Mouse (Mus musculus): ENCODE data around the gene Herc2. TPM values are rescaled to one million over a fixed set of nuclear protein-coding genes. Genes with fewer than 3 reads are reported as not detected.

Herc2 gene
- polyA plus RNA-seq, 1 experiment from 2014 or later = 22.9 TPM

- Histone ChIP-seq H3K9me3 (no peaks in the 10 kb centered on the region), H3K36me3 (peaks cover 62% of the 10 kb centered on the region), H3K9ac (no peak overlapping the region), H3K27me3 (no peaks in the 10 kb centered on the region), H3K4me2 (no peak overlapping the region), H3K27ac (no peak overlapping the region), H3K4me1 (no peaks in the 10 kb centered on the region), H3K4me3 (no peak overlapping the region)
- no peak for ATAC-seq (ENCODE audit: insufficient number of reproducible peaks, low FRiP score, low TSS enrichment, low read depth)
- WGBS = 94% methylated on average over 3 of the region's 3 CpGs
Measured at GRCm38 (mm10) chr7:56089097-56089496, 39.1 kb downstream of the Herc2 start.

GRCm38 (mm10) chr7:56091445-56091844, 41.4 kb downstream of the Herc2 start:
- 92% methylated on average over 5 of the region's 5 CpGs for WGBS
- ATAC-seq (ENCODE audit: insufficient number of reproducible peaks, low FRiP score, low TSS enrichment, low read depth) = no peak

GRCm38 (mm10) chr7:56102293-56102847, 52.4 kb downstream of the Herc2 start:
- Histone ChIP-seq H3K9ac (no peak overlapping the region), H3K36me3 (peaks cover 56% of the 10 kb centered on the region), H3K27me3 (no peaks in the 10 kb centered on the region), H3K9me3 (no peaks in the 10 kb centered on the region), H3K4me2 (no peak overlapping the region), H3K4me3 (no peak overlapping the region), H3K4me1 (no peaks in the 10 kb centered on the region), H3K27ac (no peak overlapping the region)
- WGBS = 77% methylated on average over 5 of the region's 5 CpGs
- ATAC-seq (ENCODE audit: insufficient number of reproducible peaks, low FRiP score, low TSS enrichment, low read depth) = no peak

More at GRCm38 (mm10) chr7:56091445-56091844, 41.4 kb downstream of the Herc2 start:
- no peak overlapping the region for H3K4me3 ChIP-seq
- no peak overlapping the region for H3K9ac ChIP-seq
- no peaks in the 10 kb centered on the region for H3K4me1 ChIP-seq
- H3K27ac ChIP-seq = no peak overlapping the region
- peaks cover 64% of the 10 kb centered on the region for H3K36me3 ChIP-seq
- no peak overlapping the region for H3K4me2 ChIP-seq
- H3K27me3 ChIP-seq = no peaks in the 10 kb centered on the region
- no peaks in the 10 kb centered on the region for H3K9me3 ChIP-seq

- no peak overlapping the region for H3K4me3 ChIP-seq
- H3K9ac ChIP-seq = no peak overlapping the region
- no peak overlapping the region for H3K4me2 ChIP-seq
- H3K27me3 ChIP-seq = no peaks in the 10 kb centered on the region
- no peaks in the 10 kb centered on the region for H3K4me1 ChIP-seq
- 89% methylated on average over 6 of the region's 6 CpGs for WGBS
- no peak overlapping the region for H3K27ac ChIP-seq
- H3K9me3 ChIP-seq = no peaks in the 10 kb centered on the region
- H3K36me3 ChIP-seq = peaks cover 28% of the 10 kb centered on the region
- no peak for ATAC-seq (ENCODE audit: insufficient number of reproducible peaks, low FRiP score, low TSS enrichment, low read depth)
Measured at GRCm38 (mm10) chr7:56112999-56113398, 63.0 kb downstream of the Herc2 start.

GRCm38 (mm10) chr7:56114148-56114547, 64.2 kb downstream of the Herc2 start:
- H3K27me3 ChIP-seq = no peaks in the 10 kb centered on the region
- ATAC-seq (ENCODE audit: insufficient number of reproducible peaks, low FRiP score, low TSS enrichment, low read depth) = no peak
- H3K9ac ChIP-seq = no peak overlapping the region
- no peak overlapping the region for H3K4me3 ChIP-seq
- H3K4me2 ChIP-seq = no peak overlapping the region
- H3K4me1 ChIP-seq = no peaks in the 10 kb centered on the region
- peaks cover 21% of the 10 kb centered on the region for H3K36me3 ChIP-seq
- WGBS = 65% methylated on average over 1 of the region's 1 CpGs
- no peaks in the 10 kb centered on the region for H3K9me3 ChIP-seq
- H3K27ac ChIP-seq = no peak overlapping the region

- H3K27me3 ChIP-seq = no peaks in the 10 kb centered on the region
- no peak for ATAC-seq (ENCODE audit: insufficient number of reproducible peaks, low FRiP score, low TSS enrichment, low read depth)
- H3K27ac ChIP-seq = no peak overlapping the region
- no peak overlapping the region for H3K9ac ChIP-seq
- no peak overlapping the region for H3K4me3 ChIP-seq
- no peak overlapping the region for H3K4me2 ChIP-seq
- no peaks in the 10 kb centered on the region for H3K4me1 ChIP-seq
- no peaks in the 10 kb centered on the region for H3K9me3 ChIP-seq
- H3K36me3 ChIP-seq = peaks cover 28% of the 10 kb centered on the region
- 81% methylated on average over 7 of the region's 7 CpGs for WGBS
Measured at GRCm38 (mm10) chr7:56120968-56121367, 71.0 kb downstream of the Herc2 start.

GRCm38 (mm10) chr7:56121425-56121824, 71.4 kb downstream of the Herc2 start:
- H3K4me3 ChIP-seq = no peak overlapping the region
- no peak for ATAC-seq (ENCODE audit: insufficient number of reproducible peaks, low FRiP score, low TSS enrichment, low read depth)
- no peaks in the 10 kb centered on the region for H3K4me1 ChIP-seq
- H3K27me3 ChIP-seq = no peaks in the 10 kb centered on the region
- no peak overlapping the region for H3K4me2 ChIP-seq
- H3K36me3 ChIP-seq = peaks cover 32% of the 10 kb centered on the region
- 90% methylated on average over 5 of the region's 5 CpGs for WGBS
- no peak overlapping the region for H3K27ac ChIP-seq
- no peaks in the 10 kb centered on the region for H3K9me3 ChIP-seq
- H3K9ac ChIP-seq = no peak overlapping the region

GRCm38 (mm10) chr7:56128080-56128479, 78.1 kb downstream of the Herc2 start:
- WGBS = 94% methylated on average over 3 of the region's 3 CpGs
- ATAC-seq (ENCODE audit: insufficient number of reproducible peaks, low FRiP score, low TSS enrichment, low read depth) = no peak
- Histone ChIP-seq H3K9me3 (no peaks in the 10 kb centered on the region), H3K27ac (no peak overlapping the region), H3K9ac (no peak overlapping the region), H3K4me1 (no peaks in the 10 kb centered on the region), H3K36me3 (peaks cover 38% of the 10 kb centered on the region), H3K4me3 (no peak overlapping the region), H3K27me3 (no peaks in the 10 kb centered on the region), H3K4me2 (no peak overlapping the region)

- Histone ChIP-seq H3K4me2 (no peak overlapping the region), H3K4me3 (no peak overlapping the region), H3K9me3 (no peaks in the 10 kb centered on the region), H3K4me1 (no peaks in the 10 kb centered on the region), H3K27ac (no peak overlapping the region), H3K9ac (no peak overlapping the region), H3K36me3 (peaks cover 46% of the 10 kb centered on the region), H3K27me3 (no peaks in the 10 kb centered on the region)
- ATAC-seq (ENCODE audit: insufficient number of reproducible peaks, low FRiP score, low TSS enrichment, low read depth) = no peak
- WGBS = 86% methylated on average over 3 of the region's 3 CpGs
Measured at GRCm38 (mm10) chr7:56129577-56129976, 79.6 kb downstream of the Herc2 start.

GRCm38 (mm10) chr7:56131548-56131947, 81.6 kb downstream of the Herc2 start:
- Histone ChIP-seq H3K9me3 (no peaks in the 10 kb centered on the region), H3K4me1 (no peaks in the 10 kb centered on the region), H3K36me3 (peaks cover 47% of the 10 kb centered on the region), H3K27me3 (no peaks in the 10 kb centered on the region), H3K4me3 (no peak overlapping the region), H3K9ac (no peak overlapping the region), H3K27ac (no peak overlapping the region), H3K4me2 (no peak overlapping the region)
- WGBS = 80% methylated on average over 6 of the region's 6 CpGs
- no peak for ATAC-seq (ENCODE audit: insufficient number of reproducible peaks, low FRiP score, low TSS enrichment, low read depth)

- Histone ChIP-seq H3K27ac (no peak overlapping the region), H3K27me3 (no peaks in the 10 kb centered on the region), H3K9me3 (no peaks in the 10 kb centered on the region), H3K4me3 (no peak overlapping the region), H3K36me3 (peaks cover 44% of the 10 kb centered on the region), H3K9ac (no peak overlapping the region), H3K4me1 (no peaks in the 10 kb centered on the region), H3K4me2 (no peak overlapping the region)
- ATAC-seq (ENCODE audit: insufficient number of reproducible peaks, low FRiP score, low TSS enrichment, low read depth) = no peak
- 86% methylated on average over 7 of the region's 7 CpGs for WGBS
Measured at GRCm38 (mm10) chr7:56138706-56139105, 88.7 kb downstream of the Herc2 start.

- peaks cover 49% of the 10 kb centered on the region for H3K36me3 ChIP-seq
- WGBS = 98% methylated on average over 3 of the region's 3 CpGs
- H3K9me3 ChIP-seq = no peaks in the 10 kb centered on the region
- no peak for ATAC-seq (ENCODE audit: insufficient number of reproducible peaks, low FRiP score, low TSS enrichment, low read depth)
- H3K4me1 ChIP-seq = no peaks in the 10 kb centered on the region
- no peaks in the 10 kb centered on the region for H3K27me3 ChIP-seq
- H3K9ac ChIP-seq = no peak overlapping the region
- H3K27ac ChIP-seq = no peak overlapping the region
- no peak overlapping the region for H3K4me2 ChIP-seq
- H3K4me3 ChIP-seq = no peak overlapping the region
Measured at GRCm38 (mm10) chr7:56146424-56146823, 96.4 kb downstream of the Herc2 start.

GRCm38 (mm10) chr7:56148925-56149324, 98.9 kb downstream of the Herc2 start:
- 86% methylated on average over 7 of the region's 7 CpGs for WGBS
- ATAC-seq (ENCODE audit: insufficient number of reproducible peaks, low FRiP score, low TSS enrichment, low read depth) = no peak
- no peak overlapping the region for H3K9ac ChIP-seq
- H3K9me3 ChIP-seq = no peaks in the 10 kb centered on the region
- H3K27me3 ChIP-seq = no peaks in the 10 kb centered on the region
- no peaks in the 10 kb centered on the region for H3K4me1 ChIP-seq
- H3K4me3 ChIP-seq = no peak overlapping the region
- H3K27ac ChIP-seq = no peak overlapping the region
- H3K4me2 ChIP-seq = no peak overlapping the region
- peaks cover 60% of the 10 kb centered on the region for H3K36me3 ChIP-seq

All from limb, embryonic 15.5 days (tissue).